Mouse (Mus musculus): Measurements from ENCODE around the gene Tcfl5. TPM values are rescaled to one million over a fixed set of nuclear protein-coding genes. Genes with fewer than 3 reads are reported as not detected.

The Tcfl5 gene
- polyA plus RNA-seq, 1 experiment from 2014 or later, result 0.55 TPM

DNA sequence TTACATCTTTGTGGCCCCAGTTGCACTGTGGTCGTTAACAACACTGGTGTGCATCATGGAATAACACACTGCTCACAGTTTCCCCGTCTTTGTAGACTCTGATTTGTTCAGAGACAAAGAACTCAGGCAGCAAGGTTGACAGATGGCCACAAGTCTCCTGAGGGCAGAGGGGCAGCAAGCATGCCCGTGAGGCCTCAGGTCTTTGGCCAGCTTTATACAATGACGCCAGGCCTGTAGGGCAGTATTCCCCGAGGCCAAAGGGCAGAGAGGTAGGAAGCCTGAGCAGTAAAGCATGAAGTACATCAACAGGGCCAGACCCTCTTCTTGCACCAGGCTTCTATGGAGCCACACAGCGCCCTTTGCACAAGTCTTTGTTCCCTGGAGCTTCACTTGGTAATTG, 12.6 kb upstream of the Tcfl5 start:
- H3K27me3 ChIP-seq (replicated peaks), result no peaks in the 10 kb centered on the region
- no peaks in the 10 kb centered on the region for H3K9me3 ChIP-seq
- H3K36me3 ChIP-seq, result no peaks in the 10 kb centered on the region
- no peak for ATAC-seq (ENCODE audit: low FRiP score, low read depth)
- 41% methylated on average over 6 of the region's 6 CpGs for WGBS
- H3K4me1 ChIP-seq, result peaks cover 15% of the 10 kb centered on the region
- no peak overlapping the region for H3K4me3 ChIP-seq
- no peak overlapping the region for H3K27ac ChIP-seq
- no peak overlapping the region for H3K4me2 ChIP-seq (replicated peaks)
- H3K9ac ChIP-seq, result no peak overlapping the region

DNA sequence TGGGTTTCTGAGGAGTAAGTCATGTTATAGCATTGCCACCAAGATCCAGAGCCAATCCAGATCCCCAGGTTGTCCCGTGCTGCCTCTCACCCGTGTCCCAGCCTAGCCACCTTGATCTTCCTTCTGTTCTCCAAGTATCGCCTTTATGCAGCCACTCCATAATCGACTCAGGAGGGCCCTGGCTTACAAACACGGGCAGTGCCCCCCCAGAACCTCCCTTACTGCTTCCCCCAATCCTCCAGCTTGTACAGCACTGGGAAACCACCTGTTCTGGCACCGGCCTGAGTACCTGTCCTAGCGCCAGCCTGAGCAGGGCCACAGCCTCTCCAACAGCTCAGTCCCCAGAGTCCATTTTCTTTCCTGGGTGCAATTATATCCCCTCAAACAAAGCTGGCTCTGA, 12.2 kb upstream of the Tcfl5 start:
- no peak overlapping the region for H3K27ac ChIP-seq
- no peak overlapping the region for H3K4me3 ChIP-seq
- H3K36me3 ChIP-seq, result no peaks in the 10 kb centered on the region
- WGBS, result 85% methylated on average over 7 of the region's 7 CpGs
- H3K4me2 ChIP-seq (replicated peaks), result no peak overlapping the region
- no peaks in the 10 kb centered on the region for H3K27me3 ChIP-seq (replicated peaks)
- no peaks in the 10 kb centered on the region for H3K9me3 ChIP-seq
- no peak overlapping the region for H3K9ac ChIP-seq
- H3K4me1 ChIP-seq, result peaks cover 10% of the 10 kb centered on the region
- ATAC-seq (ENCODE audit: low FRiP score, low read depth), result no peak

DNA sequence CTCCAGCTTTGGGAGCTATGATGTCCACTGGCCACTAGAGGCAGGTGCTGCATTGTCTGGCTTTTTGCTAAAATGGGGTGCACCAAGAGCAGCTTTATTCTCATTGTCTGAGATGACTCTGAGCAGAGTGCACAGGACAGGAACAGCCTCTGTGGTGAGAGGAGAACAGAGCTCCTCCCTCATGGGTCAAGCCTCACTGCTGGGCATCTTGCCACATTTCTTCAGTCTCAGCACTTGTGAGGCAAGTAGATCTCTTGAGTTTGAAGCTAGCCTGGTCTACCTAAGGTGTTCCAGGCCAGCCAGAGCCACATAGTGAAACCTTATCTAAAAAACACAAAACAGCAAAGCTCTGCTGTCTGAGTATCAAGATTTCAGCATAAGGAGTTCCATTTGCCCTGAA, 4.3 kb upstream of the Tcfl5 start:
- peaks cover 2% of the 10 kb centered on the region; the same call in 1 of the 2 replicates for H3K4me1 ChIP-seq
- ATAC-seq (ENCODE audit: low FRiP score, low read depth), result no peak
- no peak overlapping the region for H3K4me3 ChIP-seq
- H3K9ac ChIP-seq, result no peak overlapping the region
- no peaks in the 10 kb centered on the region for H3K36me3 ChIP-seq
- H3K27ac ChIP-seq, result no peak overlapping the region
- H3K9me3 ChIP-seq, result peaks cover 18% of the 10 kb centered on the region
- no peak overlapping the region for H3K4me2 ChIP-seq (replicated peaks)
- peaks cover 19% of the 10 kb centered on the region for H3K27me3 ChIP-seq (replicated peaks)

DNA sequence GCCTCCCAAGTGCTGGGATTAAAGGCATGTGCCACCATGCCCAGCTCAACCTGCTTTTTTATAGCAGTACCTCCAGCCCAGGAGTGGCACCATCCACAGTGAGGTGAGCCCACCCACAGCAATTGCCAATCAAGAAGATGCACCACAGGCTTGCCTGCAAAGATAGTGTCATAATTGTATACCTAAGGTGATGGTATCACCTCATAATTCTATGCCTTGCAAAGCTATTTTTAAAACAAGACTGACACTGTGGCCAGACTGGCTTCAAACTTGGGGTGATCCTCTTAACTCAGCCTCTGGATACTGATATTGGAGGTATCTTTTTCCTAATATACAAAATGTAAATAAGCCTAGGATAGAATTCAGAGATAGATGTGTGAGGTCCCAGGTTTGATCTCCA, 1.1 kb upstream of the Tcfl5 start:
- H3K27ac ChIP-seq, result no peak overlapping the region
- H3K4me3 ChIP-seq, result no peak overlapping the region
- H3K4me2 ChIP-seq (replicated peaks), result no peak overlapping the region
- ATAC-seq (ENCODE audit: low FRiP score, low read depth), result no peak
- peaks cover 42% of the 10 kb centered on the region for H3K27me3 ChIP-seq (replicated peaks)
- peaks cover 5% of the 10 kb centered on the region; the same call in 1 of the 2 replicates for H3K4me1 ChIP-seq
- H3K36me3 ChIP-seq, result no peaks in the 10 kb centered on the region
- no peak overlapping the region for H3K9ac ChIP-seq
- peaks cover 18% of the 10 kb centered on the region for H3K9me3 ChIP-seq

DNA sequence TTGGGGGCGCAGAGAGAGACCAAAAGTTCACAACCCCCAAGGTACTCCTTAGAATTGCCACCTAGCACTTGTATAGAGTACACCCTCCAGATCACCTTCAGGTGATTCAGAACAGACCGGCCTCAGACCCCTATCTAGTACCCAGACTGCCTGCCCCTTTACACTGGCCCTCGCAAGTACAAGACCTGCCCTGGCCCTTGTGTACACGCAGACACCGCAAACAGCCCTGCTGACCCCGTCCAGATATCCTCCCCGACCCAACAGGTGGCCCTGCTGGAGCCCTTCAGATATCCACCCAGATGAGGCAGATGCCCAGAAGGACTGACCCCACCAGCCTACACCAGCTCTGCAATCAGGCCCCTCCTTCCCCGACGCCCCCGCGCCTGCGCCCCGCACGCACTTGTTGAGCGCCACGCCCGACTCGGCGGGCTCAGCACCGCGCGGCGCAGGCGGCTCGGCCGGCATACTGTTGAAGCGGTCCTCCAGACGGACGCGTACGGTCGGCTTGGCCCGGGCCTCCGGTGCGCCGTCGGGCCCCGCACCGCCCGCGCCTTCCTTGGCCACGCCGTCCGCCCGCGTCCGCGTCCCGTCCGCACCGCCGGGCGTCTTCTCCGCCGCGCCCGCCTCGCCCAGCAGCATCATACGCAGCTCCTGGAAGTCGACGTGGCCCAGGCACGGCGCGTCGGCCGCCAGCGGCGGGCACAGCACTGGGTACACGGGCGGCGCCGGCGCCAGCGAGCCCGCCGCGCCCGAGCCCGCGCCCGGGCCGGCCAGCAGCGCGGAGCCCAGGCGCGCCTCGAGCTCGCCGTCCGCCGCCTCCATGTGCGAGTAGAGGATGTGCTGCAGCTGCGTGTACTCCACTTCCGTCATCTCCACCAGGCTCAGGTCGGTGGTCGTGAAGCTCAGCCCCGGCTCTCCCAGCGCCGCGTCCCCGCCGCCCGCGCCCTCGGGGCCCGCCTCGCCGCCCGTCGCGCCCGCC, 643 bp downstream of the Tcfl5 start:
- Histone ChIP-seq H3K4me1 (peaks cover 5% of the 10 kb centered on the region; the same call in 1 of the 2 replicates), H3K4me3 (peak overlapping the region; percentile 37), H3K36me3 (no peaks in the 10 kb centered on the region), H3K9me3 (peaks cover 18% of the 10 kb centered on the region), H3K27me3 (replicated peaks) (peaks cover 41% of the 10 kb centered on the region), H3K27ac (no peak overlapping the region), H3K9ac (no peak overlapping the region), H3K4me2 (replicated peaks) (peak overlapping the region; percentile 54)
- peak; percentile 29; the same call in 1 of the 2 replicates for ATAC-seq (ENCODE audit: low FRiP score, low read depth)
- WGBS, result 3% methylated on average over 105 of the region's 112 CpGs

DNA sequence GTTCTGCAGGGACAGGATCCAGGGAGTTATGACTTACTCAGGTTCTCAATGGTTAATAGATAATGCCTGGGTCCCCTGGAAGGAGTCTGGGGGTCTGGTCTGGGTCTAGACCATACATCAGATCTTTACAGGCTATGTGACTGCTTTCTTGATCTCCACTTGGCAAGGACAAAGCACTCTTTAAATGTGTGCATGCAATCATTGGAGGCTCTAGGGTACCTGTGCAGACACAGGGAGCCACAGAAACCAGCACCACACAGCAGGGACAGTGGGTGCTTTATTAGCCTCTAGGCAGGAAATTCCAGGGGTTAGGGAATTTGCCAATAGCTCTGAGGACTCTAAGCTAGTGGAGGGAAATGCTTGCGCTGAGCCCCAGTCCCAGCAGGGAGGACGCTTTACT, 30.6 kb downstream of the Tcfl5 start:
- 83% methylated on average over 2 of the region's 2 CpGs for WGBS
- Histone ChIP-seq H3K27me3 (replicated peaks) (no peaks in the 10 kb centered on the region; the same call in 1 of the 2 replicates), H3K4me2 (replicated peaks) (no peak overlapping the region), H3K9ac (no peak overlapping the region), H3K9me3 (no peaks in the 10 kb centered on the region), H3K36me3 (no peaks in the 10 kb centered on the region), H3K4me1 (no peaks in the 10 kb centered on the region), H3K4me3 (no peak overlapping the region), H3K27ac (no peak overlapping the region)
- no peak for ATAC-seq (ENCODE audit: low FRiP score, low read depth)

DNA sequence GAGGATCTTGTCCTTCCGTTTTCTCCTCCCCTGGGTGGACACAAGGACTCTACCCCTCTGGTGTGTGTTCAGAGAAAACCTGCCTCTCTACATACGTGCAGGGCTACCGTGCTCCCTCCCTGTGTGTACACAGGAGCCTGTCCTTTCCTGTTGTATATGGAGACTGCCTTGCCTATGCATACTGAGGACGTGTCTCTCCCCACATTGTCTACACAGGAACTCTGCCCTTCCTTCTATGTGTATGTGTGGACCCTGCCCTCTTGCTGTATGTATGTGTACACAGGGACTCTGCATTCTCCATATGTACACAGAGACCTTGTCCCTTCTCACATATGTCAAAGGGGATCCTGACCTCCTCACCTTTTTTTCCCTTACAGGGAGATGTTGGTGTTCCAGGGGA, 32.2 kb downstream of the Tcfl5 start:
- ATAC-seq (ENCODE audit: low FRiP score, low read depth), result no peak
- no peaks in the 10 kb centered on the region for H3K36me3 ChIP-seq
- H3K4me1 ChIP-seq, result no peaks in the 10 kb centered on the region
- H3K27ac ChIP-seq, result no peak overlapping the region
- WGBS, result 77% methylated on average over 4 of the region's 4 CpGs
- H3K9me3 ChIP-seq, result no peaks in the 10 kb centered on the region
- H3K27me3 ChIP-seq (replicated peaks), result no peaks in the 10 kb centered on the region; the same call in 1 of the 2 replicates
- no peak overlapping the region for H3K9ac ChIP-seq
- no peak overlapping the region for H3K4me3 ChIP-seq
- H3K4me2 ChIP-seq (replicated peaks), result no peak overlapping the region

DNA sequence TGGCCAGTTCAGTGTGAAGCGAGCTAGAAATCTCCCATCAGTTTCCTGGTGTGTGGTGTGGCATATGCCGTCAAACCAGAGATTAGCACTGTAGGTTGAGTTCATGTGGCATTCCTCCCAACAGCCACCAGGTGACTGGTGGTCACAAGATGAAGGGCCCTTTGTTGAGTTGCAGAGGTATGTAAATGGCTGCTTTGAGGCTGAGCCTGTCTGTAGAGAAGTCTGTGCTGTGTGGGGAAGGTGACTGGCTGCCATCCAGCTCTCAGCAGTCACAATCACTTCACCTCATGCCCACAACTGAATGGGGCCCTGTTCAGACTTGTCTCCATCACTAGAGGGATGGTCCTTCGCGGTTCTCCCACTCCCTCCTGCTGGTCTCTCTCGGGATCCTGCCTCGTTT, 37.7 kb downstream of the Tcfl5 start:
- 56% methylated on average over 6 of the region's 6 CpGs for WGBS
- ATAC-seq (ENCODE audit: low FRiP score, low read depth), result no peak
- Histone ChIP-seq H3K9me3 (no peaks in the 10 kb centered on the region), H3K4me1 (peaks cover 10% of the 10 kb centered on the region), H3K4me3 (no peak overlapping the region), H3K4me2 (replicated peaks) (no peak overlapping the region), H3K36me3 (no peaks in the 10 kb centered on the region), H3K27ac (no peak overlapping the region), H3K9ac (no peak overlapping the region), H3K27me3 (replicated peaks) (0 out of 2 replicates have a peak, but pooled peaks cover 5% of the 10 kb centered on the region)

DNA sequence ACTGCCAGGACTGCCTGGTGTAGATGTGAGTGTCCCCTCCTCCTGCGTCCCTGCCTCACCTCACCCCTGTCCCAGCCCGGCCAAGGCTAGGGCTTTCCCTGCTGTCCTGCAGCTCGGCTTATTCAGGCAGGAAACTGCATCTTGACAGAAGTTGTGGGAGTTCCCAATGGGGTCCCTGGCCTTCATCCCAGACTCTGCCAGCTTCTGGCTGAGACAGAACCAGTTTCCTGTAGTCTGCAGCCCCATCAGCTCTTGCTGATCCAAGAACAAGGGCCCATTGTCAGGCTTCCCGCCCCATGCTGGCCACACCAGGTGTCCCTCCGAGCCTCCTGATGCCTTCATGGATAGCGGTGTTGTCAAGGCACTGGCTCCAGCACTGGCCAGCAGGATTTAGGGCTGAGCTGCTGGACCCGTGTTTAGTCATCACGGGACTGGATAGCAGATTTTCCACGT, 41.9 kb downstream of the Tcfl5 start:
- no peaks in the 10 kb centered on the region for H3K9me3 ChIP-seq
- peaks cover 6% of the 10 kb centered on the region; the same call in 1 of the 2 replicates for H3K36me3 ChIP-seq
- H3K9ac ChIP-seq, result no peak overlapping the region
- H3K27ac ChIP-seq, result no peak overlapping the region
- WGBS, result 20% methylated on average over 9 of the region's 9 CpGs
- no peak overlapping the region for H3K4me3 ChIP-seq
- H3K4me2 ChIP-seq (replicated peaks), result peak overlapping the region; percentile 24
- H3K4me1 ChIP-seq, result peaks cover 25% of the 10 kb centered on the region
- H3K27me3 ChIP-seq (replicated peaks), result peaks cover 31% of the 10 kb centered on the region
- ATAC-seq (ENCODE audit: low FRiP score, low read depth), result no peak

DNA sequence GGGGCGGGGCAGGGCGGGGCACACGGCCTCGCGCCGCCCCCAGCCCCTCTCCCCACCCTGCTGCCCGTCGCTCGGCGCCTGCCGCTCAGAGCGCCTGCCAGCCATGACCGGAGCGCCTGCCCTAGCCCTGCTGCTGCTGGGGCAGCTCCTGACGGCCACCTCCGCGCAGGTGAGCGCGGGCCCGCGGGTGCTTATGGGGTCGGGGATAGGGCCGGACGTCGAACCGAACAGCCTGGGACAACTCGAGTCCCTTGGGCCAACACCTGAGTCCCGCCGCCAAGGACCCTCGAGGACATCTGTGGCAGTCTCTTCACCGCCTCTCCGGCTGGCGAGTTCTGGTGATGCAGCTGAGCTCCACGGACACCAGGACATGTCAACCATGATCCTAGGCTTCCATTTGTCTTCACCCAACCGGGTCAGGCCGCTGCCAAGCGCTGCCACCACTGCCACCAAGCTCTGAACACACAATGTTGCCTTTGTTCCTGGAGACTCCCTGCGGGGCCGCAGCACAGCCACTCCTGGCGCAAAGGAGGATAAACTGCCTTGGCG, 44.3 kb downstream of the Tcfl5 start:
- peak; percentile 57; the same call in 1 of the 2 replicates for ATAC-seq (ENCODE audit: low FRiP score, low read depth)
- H3K4me1 ChIP-seq, result peaks cover 28% of the 10 kb centered on the region
- H3K4me2 ChIP-seq (replicated peaks), result peak overlapping the region; percentile 77
- WGBS, result 1% methylated on average over 41 of the region's 41 CpGs
- H3K27me3 ChIP-seq (replicated peaks), result peaks cover 31% of the 10 kb centered on the region
- H3K9me3 ChIP-seq, result no peaks in the 10 kb centered on the region
- peak overlapping the region; percentile 59 for H3K9ac ChIP-seq
- H3K4me3 ChIP-seq, result peak overlapping the region; percentile 41
- peak overlapping the region; percentile 15; the same call in 1 of the 2 replicates for H3K27ac ChIP-seq
- H3K36me3 ChIP-seq, result peaks cover 28% of the 10 kb centered on the region

DNA sequence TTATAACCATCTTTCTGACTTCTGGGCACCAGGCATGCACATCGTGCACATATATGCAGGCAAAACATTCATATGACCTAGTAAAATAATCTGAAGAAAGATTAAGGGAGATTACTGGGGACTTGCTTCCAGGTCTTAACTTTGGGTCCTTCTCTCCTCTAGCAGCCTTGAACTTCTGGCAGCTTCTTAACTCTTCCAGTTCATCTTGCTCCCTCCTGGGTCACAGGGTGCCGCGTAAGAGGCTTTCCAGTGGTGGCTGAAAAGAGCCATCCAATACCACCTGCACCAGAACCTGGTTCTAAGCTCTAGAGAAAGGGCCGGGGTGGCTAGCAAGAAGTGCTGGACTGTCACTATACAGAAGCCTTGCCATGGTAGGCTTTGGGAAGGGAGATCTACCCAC, 45.0 kb downstream of the Tcfl5 start, which contains the start of gene Col9a3:
Col9a3 (plus strand) TSS at position 301 of the 400 bp plus-strand sequence.
- Histone ChIP-seq H3K27me3 (replicated peaks) (peaks cover 31% of the 10 kb centered on the region), H3K9me3 (no peaks in the 10 kb centered on the region), H3K27ac (peak within 1 kb of the TSS; percentile 15; the same call in 1 of the 2 replicates), H3K36me3 (peaks cover 35% of the 10 kb centered on the region), H3K4me2 (replicated peaks) (peak within 1 kb of the TSS; percentile 77), H3K4me1 (peaks cover 28% of the 10 kb centered on the region), H3K4me3 (peak within 1 kb of the TSS; percentile 41), H3K9ac (peak within 1 kb of the TSS; percentile 59)
- WGBS, result 48% methylated on average over 4 of the region's 4 CpGs
- no peak; the same call in 1 of the 2 replicates for ATAC-seq (ENCODE audit: low FRiP score, low read depth)

DNA sequence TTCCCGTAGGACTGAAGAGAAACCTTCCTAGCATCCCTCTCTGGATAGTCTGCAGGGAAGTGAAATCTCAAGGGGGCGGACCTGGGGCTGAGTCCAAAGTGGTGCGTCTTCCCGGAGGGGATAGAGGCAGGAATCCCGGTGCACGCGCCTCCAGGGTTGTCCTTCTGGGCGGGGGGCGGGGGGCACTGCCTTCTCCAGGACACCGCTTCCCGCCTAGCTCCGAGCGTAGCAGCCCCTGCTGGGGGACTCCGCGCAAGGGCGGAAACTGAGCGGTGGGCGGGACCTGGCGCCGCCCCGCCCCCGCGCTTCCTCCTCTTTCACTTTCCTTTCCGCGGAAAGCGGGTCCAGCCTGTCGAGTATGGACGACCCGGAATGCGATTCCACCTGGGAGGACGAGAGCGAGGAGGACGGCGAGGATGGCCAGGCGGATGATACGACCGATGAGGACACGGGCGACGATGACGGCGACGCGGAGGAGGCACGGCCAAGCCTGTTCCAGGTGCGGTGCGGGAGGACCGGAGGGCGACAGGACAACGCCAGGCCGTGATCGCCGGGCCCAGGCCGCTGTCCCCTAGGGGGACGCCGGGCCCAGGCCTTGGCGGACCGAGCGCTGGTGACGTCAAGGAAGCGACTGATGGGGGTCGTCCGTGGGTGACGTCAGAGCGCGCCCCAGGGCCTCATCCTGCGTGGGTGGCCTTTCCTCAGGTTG, 53.2 kb downstream of the Tcfl5 start, which contains the start of gene Ogfr:
Ogfr (plus strand) TSS at position 123 of the 709 bp plus-strand sequence.
- peak within 1 kb of the TSS; percentile 85 for H3K4me3 ChIP-seq
- peaks cover 16% of the 10 kb centered on the region for H3K4me1 ChIP-seq
- no peaks in the 10 kb centered on the region for H3K9me3 ChIP-seq
- peak within 1 kb of the TSS; percentile 82 for H3K27ac ChIP-seq
- H3K36me3 ChIP-seq, result peaks cover 55% of the 10 kb centered on the region
- peak within 1 kb of the TSS; percentile 88 for H3K4me2 ChIP-seq (replicated peaks)
- WGBS, result under 1% methylated on average over 66 of the region's 67 CpGs
- H3K9ac ChIP-seq, result peak within 1 kb of the TSS; percentile 87
- peak; percentile 93 for ATAC-seq (ENCODE audit: low FRiP score, low read depth)
- H3K27me3 ChIP-seq (replicated peaks), result no peaks in the 10 kb centered on the region
